Mouse (Mus musculus): ENCODE measurements around the gene Edrf1. TPM values are rescaled to one million over a fixed set of nuclear protein-coding genes. Genes with fewer than 3 reads are reported as not detected.

Gene Edrf1
- polyA plus RNA-seq, 1 experiment from 2014 or later = 26.9 TPM

DNA sequence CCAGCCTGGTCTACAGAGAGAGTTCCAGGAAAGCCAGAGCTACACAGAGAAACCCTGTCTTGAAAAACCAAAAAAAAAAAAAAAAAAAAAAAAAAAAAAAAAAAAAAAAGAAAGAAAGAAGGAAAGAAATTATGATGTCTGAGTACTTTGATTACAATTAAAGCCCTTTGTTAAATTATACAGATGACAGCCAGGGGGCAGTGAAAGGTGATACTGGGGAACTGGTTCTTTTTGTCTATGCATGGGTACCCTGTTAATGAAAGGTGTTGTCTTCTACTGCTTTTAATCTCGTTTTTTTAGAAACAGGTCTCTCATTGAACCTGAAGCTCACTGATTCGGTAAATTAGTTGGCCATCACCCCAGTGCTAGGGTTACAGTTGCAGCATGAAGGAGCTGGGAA, 70.0 kb downstream of the Edrf1 start:
- peaks cover 4% of the 10 kb centered on the region; the same call in 1 of the 2 replicates for H3K9me3 ChIP-seq
- DNase-seq (ENCODE audit: extremely low spot score, low spot score) = no peak
- no peak overlapping the region for H3K27ac ChIP-seq
- peaks cover 17% of the 10 kb centered on the region for H3K36me3 ChIP-seq (replicated peaks)
- H3K27me3 ChIP-seq (ENCODE audit: poor library complexity, severe bottlenecking) = no peaks in the 10 kb centered on the region
- H3K4me3 ChIP-seq = no peak overlapping the region
- H3K4me1 ChIP-seq = peaks cover 14% of the 10 kb centered on the region
- 89% methylated on average over 2 of the region's 2 CpGs for WGBS

DNA sequence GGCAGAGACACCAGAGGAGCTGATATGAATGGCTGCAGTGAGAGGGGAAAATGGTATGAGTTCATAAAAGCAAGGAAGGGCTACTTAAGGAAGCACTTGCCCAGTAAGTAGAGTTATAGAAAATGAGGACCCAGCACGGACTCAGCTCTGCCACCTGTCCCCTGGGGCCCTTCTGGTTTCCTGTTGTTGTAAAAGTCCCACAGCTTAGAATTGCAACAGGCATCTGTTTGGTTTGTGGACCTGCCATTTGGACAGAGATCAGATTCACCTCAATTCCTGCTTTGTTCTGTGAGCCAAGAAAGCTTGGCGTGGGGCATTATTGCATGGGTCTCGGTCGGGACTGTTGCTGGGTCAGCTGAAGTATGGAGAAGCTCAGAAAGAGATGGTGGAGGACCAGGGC, 78.0 kb downstream of the Edrf1 start:
- peaks cover 94% of the 10 kb centered on the region for H3K36me3 ChIP-seq (replicated peaks)

DNA sequence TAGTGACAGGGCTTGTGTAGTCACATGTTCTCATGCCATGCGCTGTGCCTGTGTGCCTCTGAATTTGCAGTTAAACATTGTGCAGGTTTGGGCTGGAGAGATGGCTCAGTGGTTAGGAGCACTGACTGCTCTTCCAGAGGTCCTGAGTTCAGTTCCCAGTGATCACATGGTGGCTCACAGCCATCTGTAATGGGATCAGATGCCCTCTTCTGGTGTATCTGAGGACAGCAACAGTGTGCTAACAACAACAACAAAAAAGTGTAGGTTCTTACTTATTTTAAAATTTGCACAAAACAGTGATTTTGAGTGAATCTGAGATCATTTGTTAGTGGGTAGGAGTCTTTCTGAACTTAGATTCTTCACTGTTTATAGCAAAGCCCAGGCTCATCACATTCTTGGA, 81.2 kb downstream of the Edrf1 start:
- H3K27ac ChIP-seq = no peak overlapping the region
- no peak overlapping the region for H3K4me3 ChIP-seq
- peaks cover 100% of the 10 kb centered on the region for H3K36me3 ChIP-seq (replicated peaks)
- no peak for DNase-seq (ENCODE audit: extremely low spot score, low spot score)
- H3K4me1 ChIP-seq = no peaks in the 10 kb centered on the region
- 98% methylated on average over 1 of the region's 1 CpGs for WGBS
- no peaks in the 10 kb centered on the region for H3K27me3 ChIP-seq (ENCODE audit: poor library complexity, severe bottlenecking)
- no peaks in the 10 kb centered on the region for H3K9me3 ChIP-seq

More for the DNA sequence above, 78.0 kb downstream of the Edrf1 start:
- Histone ChIP-seq H3K27me3 (ENCODE audit: poor library complexity, severe bottlenecking) (no peaks in the 10 kb centered on the region), H3K4me3 (no peak overlapping the region), H3K4me1 (no peaks in the 10 kb centered on the region; the same call in 1 of the 2 replicates), H3K27ac (no peak overlapping the region), H3K9me3 (no peaks in the 10 kb centered on the region)
- no peak for DNase-seq (ENCODE audit: extremely low spot score, low spot score)
- 94% methylated on average over 4 of the region's 4 CpGs for WGBS

GRCm38 (mm10) chr7:133720616-133721015, 83.3 kb downstream of the Edrf1 start:
- Histone ChIP-seq H3K4me1 (no peaks in the 10 kb centered on the region), H3K27ac (no peak overlapping the region), H3K9me3 (no peaks in the 10 kb centered on the region), H3K27me3 (ENCODE audit: poor library complexity, severe bottlenecking) (no peaks in the 10 kb centered on the region), H3K4me3 (no peak overlapping the region), H3K36me3 (replicated peaks) (peaks cover 100% of the 10 kb centered on the region)
- no peak for DNase-seq (ENCODE audit: extremely low spot score, low spot score)
- 92% methylated on average over 11 of the region's 11 CpGs for WGBS

Other genes starting within 250 kb of the Edrf1 start
- gene Tex36, start 35.4 kb upstream of the Edrf1 start, polyA plus RNA-seq (2016; fragmentation: Nextera tagmentation; extraction: Ambion mirVana) = not detected in 2 replicates
- gene Mmp21, start 42.5 kb downstream of the Edrf1 start, polyA plus RNA-seq (2016; fragmentation: Nextera tagmentation; extraction: Ambion mirVana) = not detected in 2 replicates
- gene Bccip, start 71.8 kb downstream of the Edrf1 start, polyA plus RNA-seq (2016; fragmentation: Nextera tagmentation; extraction: Ambion mirVana) = 215 and 222 TPM in 2 replicates
- gene Uros, start 72.5 kb downstream of the Edrf1 start, polyA plus RNA-seq (2016; fragmentation: Nextera tagmentation; extraction: Ambion mirVana) = 35.1 and 41.9 TPM in 2 replicates
- gene Fank1, start 139.3 kb downstream of the Edrf1 start, polyA plus RNA-seq (2016; fragmentation: Nextera tagmentation; extraction: Ambion mirVana) = 0.57 and 1.0 TPM in 2 replicates
- gene Dhx32, start 145.2 kb downstream of the Edrf1 start, polyA plus RNA-seq (2016; fragmentation: Nextera tagmentation; extraction: Ambion mirVana) = 79.9 and 85.4 TPM in 2 replicates

Measured in forebrain, embryonic 10.5 days (tissue).